12 mouse cellular contexts compared by ENCODE assay signal in genomic region chr7:49175784-49176409, GRCm38 (mm10).
DNase-seq lines count a peak whose midpoint lies in the region; ATAC-seq and TF ChIP-seq lines count a peak whose summit lies in the region.
"Had no signal": no experiment of that assay in that cellular context is flagged by ENCODE, and none has a peak within 500 bp of the region (broad histone marks: within the 10 kb centered on the region; RNA-seq: fewer than 3 reads in every experiment).

No protein-coding gene starts in this region.

- H3K36me3 ChIP-seq in heart, embryonic 15.5 days, result no peaks in the 10 kb centered on the region
- no peaks in the 10 kb centered on the region for H3K36me3 ChIP-seq in hindbrain, embryonic 11.5 days (ENCODE audit: control insufficient read depth, insufficient read depth, low read length)
- H3K36me3 ChIP-seq: embryonic facial prominence, embryonic 13.5 days; limb, embryonic 12.5 days; lung, embryonic 15.5 days; stomach, embryonic 15.5 days had no signal

- no peaks in the 10 kb centered on the region for H3K9me3 ChIP-seq in heart, embryonic 15.5 days (replicated peaks)
- no peaks in the 10 kb centered on the region for H3K9me3 ChIP-seq in hindbrain, embryonic 11.5 days (ENCODE audit: control insufficient read depth, low read length)
- H3K9me3 ChIP-seq: embryonic facial prominence, embryonic 13.5 days; limb, embryonic 12.5 days; lung, embryonic 15.5 days; stomach, embryonic 15.5 days had no signal

- H3K27ac ChIP-seq in heart, embryonic 15.5 days, result peak overlapping the region; percentile 23
- peak overlapping the region; percentile 2; the same call in 1 of the 2 replicates for H3K27ac ChIP-seq in bone marrow, adult 2 months (ENCODE audit: control insufficient read depth, insufficient read depth, low read depth, low read length, poor library complexity)
- H3K27ac ChIP-seq in hindbrain, embryonic 11.5 days (ENCODE audit: low read depth, low read length), result no peak overlapping the region
- H3K27ac ChIP-seq: embryonic facial prominence, embryonic 13.5 days; limb, embryonic 12.5 days; lung, embryonic 15.5 days; stomach, embryonic 15.5 days had no signal

- no peak overlapping the region for H3K4me3 ChIP-seq in heart, embryonic 15.5 days
- no peak overlapping the region for H3K4me3 ChIP-seq in bone marrow, adult 2 months (replicated peaks; ENCODE audit: control insufficient read depth, low read depth, low read length)
- H3K4me3 ChIP-seq in hindbrain, embryonic 11.5 days (ENCODE audit: low read depth, low read length), result no peak overlapping the region
- H3K4me3 ChIP-seq: embryonic facial prominence, embryonic 13.5 days; limb, embryonic 12.5 days; lung, embryonic 15.5 days; stomach, embryonic 15.5 days had no signal

- no peak for TF ChIP-seq POLR2A in bone marrow, adult 2 months (IDR thresholded peaks at IDR 0.05; ENCODE audit: borderline replicate concordance, control insufficient read depth, low read depth, low read length)

- WGBS in heart, embryonic 15.5 days, result 69% methylated on average over 9 of the region's 9 CpGs
- WGBS in bone marrow, adult 2 months, result 76% methylated on average over 9 of the region's 9 CpGs
- 79% methylated on average over 9 of the region's 9 CpGs for WGBS in hindbrain, embryonic 11.5 days

- no peak for DNase-seq in heart, postnatal 4 days
- DNase-seq in cerebellum, adult 8-10 months, result peak; percentile 59
- no peak for DNase-seq in hindbrain, embryonic 11.5 days (ENCODE audit: low spot score)
- DNase-seq in c-Kit-positive CD71-positive TER-119-positive erythroid progenitor cells, embryonic 14.5 days (ENCODE audit: low spot score), result no peak
- DNase-seq in thymus, postnatal 36 days, result no peak

- no peak for TF ChIP-seq CTCF in bone marrow, adult 2 months (IDR thresholded peaks at IDR 0.05; ENCODE audit: control insufficient read depth, insufficient read depth, low read length)

- H3K4me2 ChIP-seq in heart, embryonic 15.5 days, result no peak overlapping the region
- no peak overlapping the region for H3K4me2 ChIP-seq in hindbrain, embryonic 11.5 days (replicated peaks; ENCODE audit: low read depth, low read length)
- H3K4me2 ChIP-seq: embryonic facial prominence, embryonic 13.5 days; limb, embryonic 12.5 days; lung, embryonic 15.5 days; stomach, embryonic 15.5 days had no signal

- ATAC-seq in heart, embryonic 15.5 days (replicated peaks; ENCODE audit: insufficient number of reproducible peaks, insufficient read depth, low FRiP score, low read depth), result no peak
- peak; percentile 28; the same call in 1 of the 2 replicates for ATAC-seq in hindbrain, embryonic 11.5 days (ENCODE audit: low FRiP score)
- no peak for ATAC-seq in activated CD4-positive, CD25-positive, alpha-beta regulatory T cell, adult 4 months

- H3K4me1 ChIP-seq in heart, embryonic 15.5 days (replicated peaks), result peaks cover 42% of the 10 kb centered on the region
- no peaks in the 10 kb centered on the region for H3K4me1 ChIP-seq in bone marrow, adult 2 months (ENCODE audit: control insufficient read depth, insufficient read depth, low read length)
- no peaks in the 10 kb centered on the region for H3K4me1 ChIP-seq in hindbrain, embryonic 11.5 days (replicated peaks; ENCODE audit: control insufficient read depth, insufficient read depth, low read length)
- H3K4me1 ChIP-seq: embryonic facial prominence, embryonic 13.5 days; limb, embryonic 12.5 days; stomach, embryonic 15.5 days had no signal

- H3K27me3 ChIP-seq in heart, embryonic 15.5 days, result no peaks in the 10 kb centered on the region
- no peaks in the 10 kb centered on the region for H3K27me3 ChIP-seq in hindbrain, embryonic 11.5 days (ENCODE audit: control insufficient read depth, insufficient read depth, low read length)
- H3K27me3 ChIP-seq: embryonic facial prominence, embryonic 13.5 days; limb, embryonic 12.5 days; lung, embryonic 15.5 days; stomach, embryonic 15.5 days had no signal

- H3K9ac ChIP-seq in heart, embryonic 15.5 days, result no peak overlapping the region
- no peak overlapping the region for H3K9ac ChIP-seq in hindbrain, embryonic 11.5 days (ENCODE audit: low read depth, low read length)
- H3K9ac ChIP-seq: embryonic facial prominence, embryonic 13.5 days; limb, embryonic 12.5 days; lung, embryonic 15.5 days; stomach, embryonic 15.5 days had no signal
